Mouse (Mus musculus) spleen, adult 18-20 months (tissue): ENCODE results near the gene Nfic.
A peak's percentile ranks its signal among the peaks of the same experiment; 100 is the strongest.

Source experiments
- DNase-seq, 2 experiments: peaks; one replicate each; pipeline ENCODE4 v3.0.0; 2022; ENCODE audit warnings: mixed read lengths in 2 of 2

Nfic gene

GRCm38 (mm10) chr10:81455181-81455895 is at the start of gene Nfic:
Gene Nfic, minus strand, starts transcription at chr10:81455635.
- DNase-seq = peak in 1 of 2 experiments; percentile 4

- peak; percentile 78 to 95 for DNase-seq
Observed at GRCm38 (mm10) chr10:81502658-81503057, 47.2 kb upstream of the Nfic start.

DNA sequence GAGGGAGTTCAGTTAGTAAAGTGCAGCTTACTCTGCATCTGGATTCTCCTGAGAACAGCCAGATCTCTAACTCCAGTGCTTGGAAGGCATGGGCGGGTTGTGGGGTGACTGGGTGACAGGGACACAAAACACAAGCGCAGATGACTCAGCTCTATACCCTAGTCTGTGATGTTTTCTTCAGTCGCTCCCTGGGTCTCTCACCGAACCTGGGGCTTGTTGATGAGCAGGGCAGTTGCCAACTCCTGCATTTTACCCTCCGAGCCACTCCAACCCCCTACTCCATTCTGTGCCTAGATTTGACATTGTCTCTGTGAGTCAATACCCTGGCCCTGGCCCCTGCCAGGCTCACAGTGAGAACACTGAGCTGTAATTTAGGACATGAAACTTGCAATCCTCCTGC is 46.4 kb upstream of the Nfic start:
- no peak for DNase-seq

DNA sequence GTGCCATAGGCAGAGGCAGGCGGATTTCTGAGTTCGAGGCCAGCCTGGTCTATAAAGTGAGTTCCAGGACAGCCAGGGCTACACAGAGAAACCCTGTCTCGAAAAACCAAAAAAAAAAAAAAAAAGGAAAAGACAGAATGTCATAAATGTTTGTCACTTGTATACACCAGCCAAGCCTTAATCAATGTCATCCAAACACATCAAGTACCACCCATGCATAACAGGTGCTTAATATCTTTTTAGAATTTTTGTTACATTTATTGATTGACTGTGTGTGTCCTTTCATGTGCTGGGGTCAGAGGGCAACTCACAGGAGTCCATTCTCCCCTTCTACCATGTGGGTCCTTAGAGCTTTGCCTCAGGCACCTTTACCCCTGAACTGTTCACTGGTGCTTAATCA is 44.6 kb upstream of the Nfic start, which contains the start of gene S1pr4:
S1pr4 (minus strand) TSS at position 101 of the 400 bp plus-strand sequence.
- DNase-seq = no peak

GRCm38 (mm10) chr10:81499250-81499901 is 43.9 kb upstream of the Nfic start:
- DNase-seq = peak; percentile 80 to 83

- DNase-seq = peak; percentile 14 to 44
Observed at GRCm38 (mm10) chr10:81498316-81499249, 43.1 kb upstream of the Nfic start.

GRCm38 (mm10) chr10:81497401-81498270 is 42.2 kb upstream of the Nfic start:
- no peak for DNase-seq

- no peak for DNase-seq
Observed at GRCm38 (mm10) chr10:81496969-81497368, 41.5 kb upstream of the Nfic start.

DNA sequence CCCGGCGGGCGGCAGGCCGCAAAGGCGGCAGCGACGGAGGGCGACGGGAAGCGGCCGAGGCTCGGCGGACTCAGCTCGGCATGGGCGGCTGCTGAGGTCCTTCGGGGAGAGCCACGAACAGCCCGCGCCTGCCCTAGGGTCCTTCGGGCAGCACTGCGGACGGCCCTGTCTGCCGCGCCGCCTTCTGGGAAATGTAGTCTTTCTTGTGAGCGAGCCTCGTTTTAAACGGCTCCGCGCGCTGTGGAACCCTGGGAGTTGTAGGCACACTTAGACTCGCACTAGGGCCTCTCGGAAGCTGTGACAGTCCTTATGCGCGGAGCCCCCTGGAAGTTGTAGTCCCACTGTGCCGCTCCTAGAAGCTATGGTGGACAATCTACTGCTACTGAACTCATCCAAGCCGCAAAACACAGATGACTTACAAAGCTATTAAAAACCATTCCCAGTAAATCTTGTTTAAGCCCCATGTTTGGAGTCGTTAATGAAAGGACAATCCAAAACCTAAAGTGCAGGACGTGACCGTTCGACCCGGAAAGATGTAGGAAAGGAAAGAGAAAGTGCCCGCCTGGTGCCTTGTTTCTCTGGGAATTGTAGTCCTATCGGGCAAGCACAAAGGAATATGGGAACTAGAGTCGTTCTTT is 40.9 kb upstream of the Nfic start, which contains the start of gene Ncln:
Ncln (minus strand) TSS at position 129 of the 638 bp plus-strand sequence.
- DNase-seq = peak; percentile 96 to 98

GRCm38 (mm10) chr10:81495616-81496263 is 40.3 kb upstream of the Nfic start:
- DNase-seq = no peak

GRCm38 (mm10) chr10:81495151-81495550 is 39.7 kb upstream of the Nfic start:
- no peak for DNase-seq

GRCm38 (mm10) chr10:81494260-81495041 is 39.0 kb upstream of the Nfic start:
- DNase-seq = no peak

DNA sequence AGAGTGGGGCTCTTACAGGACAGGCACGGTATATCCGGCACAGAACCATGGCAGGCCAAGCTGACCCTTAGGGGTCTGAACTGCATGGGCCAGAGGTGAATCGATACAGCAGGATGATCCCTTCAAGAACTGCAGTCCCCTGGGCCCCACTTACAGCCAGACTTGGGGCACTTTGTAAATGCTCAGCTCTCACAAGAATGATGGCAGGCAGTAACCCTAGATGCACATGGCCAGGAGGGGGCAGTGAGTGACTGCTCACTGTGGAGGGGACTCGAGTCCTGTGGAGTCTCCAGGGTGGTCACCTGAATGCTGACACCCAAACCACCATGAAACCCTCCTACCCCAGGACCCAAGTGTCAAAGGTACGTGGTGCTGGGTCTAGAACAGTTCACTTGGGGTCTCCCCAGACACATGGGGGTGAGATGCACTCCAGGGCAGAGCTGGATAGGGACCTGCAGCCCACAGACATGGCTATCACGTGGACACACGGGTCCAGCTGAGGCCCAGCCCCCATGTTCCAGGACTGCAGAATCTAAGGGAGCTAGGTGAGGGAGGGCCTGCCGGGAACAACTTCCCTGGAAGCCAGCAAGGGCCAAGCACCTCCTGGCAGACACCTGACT is 38.3 kb upstream of the Nfic start:
- DNase-seq = peak in 1 of 2 experiments; percentile 49

GRCm38 (mm10) chr10:81492606-81493240 is 37.3 kb upstream of the Nfic start:
- no peak for DNase-seq

DNA sequence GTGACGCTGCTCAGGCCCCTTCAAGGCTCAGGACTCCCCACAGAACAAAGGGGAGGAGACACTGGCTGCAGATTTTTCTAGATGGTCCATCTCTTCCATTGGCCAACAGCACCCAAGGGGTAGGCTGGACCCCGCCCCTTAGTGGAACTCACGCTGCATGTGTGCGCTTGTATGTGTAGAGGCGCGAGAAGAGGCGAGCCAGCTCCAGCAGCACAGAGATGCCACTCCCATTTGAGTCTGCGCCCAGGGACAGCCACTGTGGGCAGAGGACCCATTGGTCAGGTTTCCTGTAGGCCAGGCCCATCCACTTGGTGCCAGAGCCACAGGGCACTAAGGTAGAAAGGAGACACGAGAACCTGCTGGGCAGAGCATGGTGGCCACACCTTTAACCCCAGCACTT is 35.6 kb upstream of the Nfic start:
- no peak for DNase-seq

- no peak for DNase-seq
Observed at GRCm38 (mm10) chr10:81489941-81490340, 34.5 kb upstream of the Nfic start.

GRCm38 (mm10) chr10:81488081-81488480 is 32.6 kb upstream of the Nfic start:
- DNase-seq = no peak

DNA sequence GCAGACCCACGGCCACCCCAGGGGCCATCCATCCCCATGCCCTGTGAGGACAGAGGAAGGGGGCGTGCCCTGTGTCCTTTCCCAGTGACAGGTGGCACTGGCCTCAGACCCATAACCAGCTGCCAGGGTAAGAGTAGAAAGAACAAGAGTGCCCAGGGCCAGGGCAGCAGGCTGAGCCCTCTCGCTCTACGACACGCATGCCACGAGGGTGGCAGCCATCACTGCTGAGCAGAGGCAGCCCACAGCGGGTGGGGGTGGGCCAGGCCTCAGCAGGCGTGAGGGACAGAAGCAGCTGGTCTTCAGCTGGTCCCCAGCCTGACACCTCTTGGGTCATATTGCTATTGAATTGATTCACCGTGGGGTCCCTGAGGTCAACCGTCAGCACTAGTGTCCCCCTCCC is 31.1 kb upstream of the Nfic start:
- no peak for DNase-seq

GRCm38 (mm10) chr10:81485479-81486018 is 30.1 kb upstream of the Nfic start:
- no peak for DNase-seq
